Mouse (Mus musculus): ENCODE measurements around the gene Sptbn4.

Sptbn4 gene

GRCm38 (mm10) chr7:27326101-27326880, 121.2 kb downstream of the Sptbn4 start:
- DNase-seq (ENCODE audit: low read depth), result no peak

DNA sequence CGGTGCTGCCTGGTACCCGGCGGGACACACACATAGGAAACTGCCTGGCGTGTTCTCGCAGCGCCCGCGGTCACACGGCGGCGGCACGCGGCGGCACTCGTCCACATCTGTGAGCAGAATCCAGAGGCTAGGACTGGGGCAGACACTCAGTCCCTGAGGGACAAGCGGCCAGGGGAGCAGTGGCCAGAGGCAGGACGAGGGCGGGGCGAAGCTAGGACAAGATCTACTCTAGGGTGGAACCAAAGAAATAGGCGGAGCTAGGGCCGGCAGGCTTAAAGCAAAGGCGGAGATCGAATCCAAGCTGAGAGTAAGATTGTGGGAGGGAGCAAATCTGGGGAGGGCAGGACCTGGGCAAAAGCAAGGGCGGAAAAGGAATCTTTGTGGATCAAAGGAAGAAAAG, 121.8 kb downstream of the Sptbn4 start:
- DNase-seq (ENCODE audit: low read depth), result no peak

GRCm38 (mm10) chr7:27324928-27325327, 122.6 kb downstream of the Sptbn4 start:
- no peak for DNase-seq (ENCODE audit: low read depth)

- DNase-seq (ENCODE audit: low read depth), result no peak
Measured at GRCm38 (mm10) chr7:27324161-27324560, 123.3 kb downstream of the Sptbn4 start.

DNA sequence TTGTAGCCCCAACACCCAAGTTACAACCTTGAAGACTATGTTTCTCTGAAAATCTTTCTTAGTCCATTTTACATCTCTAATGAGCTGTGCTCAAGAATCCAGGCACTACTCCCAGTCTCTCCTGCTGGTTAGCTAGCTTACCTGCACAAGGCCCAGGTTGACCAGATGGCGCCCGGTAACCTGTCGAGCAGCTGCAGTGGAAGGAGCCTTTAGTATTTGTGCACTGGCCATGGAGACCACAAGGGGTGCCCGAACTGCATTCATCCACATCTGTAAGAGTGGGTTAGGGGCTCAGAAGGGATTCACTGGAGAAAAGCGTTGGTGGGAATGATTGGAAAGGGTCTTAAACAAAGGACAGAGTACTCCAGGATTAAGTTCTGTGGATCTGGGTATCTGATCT, 124.5 kb downstream of the Sptbn4 start:
- no peak for DNase-seq (ENCODE audit: low read depth)

DNA sequence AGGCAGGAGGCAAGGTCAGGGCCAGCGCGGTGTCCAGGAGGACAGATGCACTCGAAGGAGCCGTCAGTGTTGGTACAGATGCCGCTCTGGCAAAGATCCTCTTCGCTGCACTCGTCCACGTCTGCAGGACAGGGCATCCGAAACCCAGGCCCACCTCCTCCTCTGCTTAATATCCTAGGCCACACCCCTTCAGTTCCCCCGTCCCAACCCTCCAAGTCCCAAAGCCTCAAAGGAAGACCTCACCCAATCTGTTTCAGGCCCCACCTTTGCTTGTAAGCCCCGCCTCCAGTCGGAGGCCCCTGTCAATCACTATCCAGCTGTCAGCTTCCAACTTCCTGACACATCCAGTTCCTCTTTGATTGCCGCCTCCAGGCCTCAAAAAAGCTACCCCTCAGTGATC, 125.2 kb downstream of the Sptbn4 start:
- no peak for DNase-seq (ENCODE audit: low read depth)

- no peak for DNase-seq (ENCODE audit: low read depth)
Measured at GRCm38 (mm10) chr7:27319411-27319810, 128.1 kb downstream of the Sptbn4 start.

DNA sequence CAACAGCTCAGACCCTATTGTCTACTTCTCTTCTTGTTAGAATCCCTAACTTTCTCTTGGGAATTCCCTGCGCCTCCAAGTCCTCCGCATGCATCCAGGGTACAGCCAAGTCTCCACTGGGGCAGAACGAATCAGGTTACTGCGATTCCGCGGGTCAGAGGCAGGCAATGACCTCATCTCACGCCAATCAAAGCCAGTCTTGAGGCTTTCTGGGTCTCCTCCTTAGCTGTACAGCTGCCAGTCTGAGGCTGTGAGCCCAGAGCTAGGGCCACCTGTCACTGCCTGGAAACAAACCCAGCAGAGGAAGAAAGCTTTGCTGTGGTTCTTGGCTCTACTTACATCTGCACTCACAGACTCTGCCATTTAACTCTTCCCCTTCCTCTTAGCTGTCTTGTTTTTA, 131.5 kb downstream of the Sptbn4 start:
- no peak for DNase-seq (ENCODE audit: low read depth)

DNA sequence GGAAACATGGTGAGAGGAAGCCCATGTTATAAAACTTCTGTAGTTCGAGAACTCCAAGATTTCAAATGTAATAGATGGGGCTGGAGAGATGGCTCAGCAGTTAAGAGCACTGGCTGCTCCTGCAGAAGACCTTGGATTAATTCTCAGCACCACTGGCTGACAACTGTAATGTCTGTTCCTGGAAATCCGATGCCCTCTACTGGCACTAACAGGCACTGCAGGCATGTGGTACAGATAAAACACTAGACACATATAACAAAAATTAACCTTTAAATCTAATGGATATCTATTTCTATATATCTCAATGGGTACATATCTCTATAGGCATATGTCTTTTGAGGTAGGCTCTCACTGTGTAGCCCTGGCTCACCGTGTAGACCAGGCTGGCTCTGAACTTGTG, 133.1 kb downstream of the Sptbn4 start:
- DNase-seq (ENCODE audit: low read depth), result no peak

GRCm38 (mm10) chr7:27311651-27312284, 135.7 kb downstream of the Sptbn4 start:
- DNase-seq (ENCODE audit: low read depth), result no peak

GRCm38 (mm10) chr7:27310996-27311535, 136.4 kb downstream of the Sptbn4 start:
- no peak for DNase-seq (ENCODE audit: low read depth)

GRCm38 (mm10) chr7:27310306-27310705, 137.2 kb downstream of the Sptbn4 start:
- DNase-seq (ENCODE audit: low read depth), result no peak

GRCm38 (mm10) chr7:27309832-27310231, 137.7 kb downstream of the Sptbn4 start:
- DNase-seq (ENCODE audit: low read depth), result no peak

- DNase-seq (ENCODE audit: low read depth), result no peak
Measured at GRCm38 (mm10) chr7:27308821-27309549, 138.5 kb downstream of the Sptbn4 start.

- no peak for DNase-seq (ENCODE audit: low read depth)
Measured at GRCm38 (mm10) chr7:27307551-27307950, 139.9 kb downstream of the Sptbn4 start.

Measured in c-Kit-positive CD71-negative TER-119-negative erythroid progenitor cells, embryonic 14.5 days (primary cell).